Mouse (Mus musculus) liver, embryonic 14.5 days (tissue): ENCODE results near the gene Vinac1. TPM values are rescaled to one million over a fixed set of nuclear protein-coding genes. Genes with fewer than 3 reads are reported as not detected.

Experiments used
- ATAC-seq: fragments of 200-750 bp; cut with Nextera tagmentation; 2 replicates; pipeline ENCODE4 v1.8.0; 2017; ENCODE audit warnings: moderate number of reproducible peaks, mild to moderate bottlenecking, moderate library complexity; ENCODE audit not compliant: insufficient read depth
- DNase-seq, 3 experiments: peaks; one replicate each; pipeline ENCODE4 v3.0.0-alpha.2; 2012 to 2013; ENCODE audit warnings: low read depth in 3 of 3, low spot score in 3 of 3
- H3K27ac ChIP-seq: fragments of 300-500 bp; sonication (generic); 2 replicates; pipeline ENCODE4 v1.5.1; 2014; ENCODE audit warnings: moderate library complexity, mild to moderate bottlenecking, control low read depth, inconsistent platforms
- H3K27me3 ChIP-seq: fragments of 300-500 bp; sonication (generic); 2 replicates; pipeline ENCODE4 v1.6.1; 2014; ENCODE audit warnings: mild to moderate bottlenecking, low read length, moderate library complexity; ENCODE audit not compliant: control insufficient read depth, insufficient read depth
- H3K36me3 ChIP-seq: fragments of 300-500 bp; sonication (generic); replicated peaks from 2 replicates; pipeline ENCODE4 v1.6.1; 2014; ENCODE audit warnings: low read depth; ENCODE audit not compliant: control insufficient read depth, insufficient read depth
- H3K4me1 ChIP-seq, 2 experiments: fragments of 200-500 bp in 1 of 2; fragments of 300-500 bp in 1 of 2; sonication (generic) in 1 of 2; replicated peaks; 2 replicates each; pipeline ENCODE4 v1.6.1; 2012 to 2014; ENCODE audit warnings: antibody characterized with exemption in 1 of 2, inconsistent platforms in 1 of 2, low read length in 1 of 2; ENCODE audit not compliant: control insufficient read depth in 2 of 2, insufficient read depth in 2 of 2
- H3K4me2 ChIP-seq: fragments of 300-500 bp; sonication (generic); 2 replicates; pipeline ENCODE4 v1.6.1; 2014; ENCODE audit warnings: low read depth, mild to moderate bottlenecking, control low read depth, moderate library complexity
- H3K4me3 ChIP-seq, 2 experiments: fragments of 200-500 bp in 1 of 2; fragments of 300-500 bp in 1 of 2; sonication (generic) in 1 of 2; 2 replicates each; pipeline ENCODE4 v1.5.1; 2012 to 2014; ENCODE audit warnings: low read depth in 2 of 2, low read length in 2 of 2, mild to moderate bottlenecking in 2 of 2, control low read depth in 1 of 2, inconsistent platforms in 1 of 2, moderate library complexity in 1 of 2; ENCODE audit not compliant: insufficient read depth in 1 of 2
- H3K9ac ChIP-seq: fragments of 300-500 bp; sonication (generic); replicated peaks from 2 replicates; pipeline ENCODE4 v1.6.1; 2014; ENCODE audit warnings: mild to moderate bottlenecking, control low read depth, moderate library complexity
- H3K9me3 ChIP-seq: fragments of 300-500 bp; sonication (generic); 2 replicates; pipeline ENCODE4 v1.6.1; 2016; ENCODE audit warnings: low read length, mixed read lengths; ENCODE audit not compliant: control insufficient read depth
- CTCF ChIP-seq: IDR thresholded peaks from 2 replicates; pipeline ENCODE4 v1.5.1; 2016; ENCODE audit warnings: antibody characterized with exemption, low read depth, control low read depth
- EP300 ChIP-seq: IDR thresholded peaks from 2 replicates; pipeline ENCODE4 v1.6.1; 2016; ENCODE audit warnings: antibody characterized with exemption, low read depth
- WGBS: fragments of 180-500 bp; shearing (Covaris S2); extraction: QIAGEN DNeasy Blood & Tissue Kit; methylation state at CpG from one replicate; pipeline ENCODE4 v1.1.7; 2014; ENCODE audit not compliant: insufficient replicate concordance; 5-methylcytosine and 5-hydroxymethylcytosine counted together
- polyA plus RNA-seq, 2 experiments: library from polyadenylated mRNA; depleted of rRNA in 1 of 2; stranded (reverse) in 1 of 2; unstranded in 1 of 2; fragments of >200 nt; fragmentation: Nextera tagmentation in 1 of 2; extraction: Ambion mirVana in 1 of 2; gene quantifications; 2 replicates each; pipeline versions ENCODE4 v1.2.1 to v1.2.3; 2012 to 2014

Vinac1 gene
- polyA plus RNA-seq, 2 experiments = 0.01 to 0.04 TPM

GRCm38 (mm10) chr2:129057256-129057655, 9.3 kb upstream of the Vinac1 start:
- no peak for TF ChIP-seq CTCF
- TF ChIP-seq EP300 = no peak
- no peaks in the 10 kb centered on the region for H3K9me3 ChIP-seq
- no peak overlapping the region for H3K4me3 ChIP-seq
- H3K9ac ChIP-seq = no peak overlapping the region
- no peak overlapping the region; the same call in 1 of the 2 replicates for H3K4me2 ChIP-seq
- H3K36me3 ChIP-seq = no peaks in the 10 kb centered on the region
- no peak overlapping the region for H3K27ac ChIP-seq
- ATAC-seq = no peak
- no peaks in the 10 kb centered on the region; the same call in 1 of the 2 replicates for H3K27me3 ChIP-seq
- no peak for DNase-seq
- 78% methylated on average over 8 of the region's 8 CpGs for WGBS
- H3K4me1 ChIP-seq = peaks cover 14 to 19% of the 10 kb centered on the region in 2 experiments

- Histone ChIP-seq H3K4me3 (no peak overlapping the region), H3K4me1 (peaks cover 14 to 19% of the 10 kb centered on the region in 2 experiments), H3K27ac (no peak overlapping the region), H3K27me3 (no peaks in the 10 kb centered on the region; the same call in 1 of the 2 replicates), H3K4me2 (no peak overlapping the region), H3K9me3 (no peaks in the 10 kb centered on the region), H3K9ac (no peak overlapping the region), H3K36me3 (no peaks in the 10 kb centered on the region)
- peak in 1 of 3 experiments; percentile 16 for DNase-seq
- 44% methylated on average over 9 of the region's 9 CpGs for WGBS
- TF ChIP-seq EP300 (no peak), CTCF (peak; percentile 78)
- ATAC-seq = no peak
Measured at GRCm38 (mm10) chr2:129056597-129056996, 8.6 kb upstream of the Vinac1 start.

- Histone ChIP-seq H3K9me3 (no peaks in the 10 kb centered on the region), H3K4me1 (peaks cover 14 to 19% of the 10 kb centered on the region in 2 experiments), H3K27me3 (no peaks in the 10 kb centered on the region; the same call in 1 of the 2 replicates), H3K36me3 (no peaks in the 10 kb centered on the region), H3K9ac (no peak overlapping the region), H3K27ac (no peak overlapping the region), H3K4me2 (no peak overlapping the region), H3K4me3 (no peak overlapping the region)
- DNase-seq (no peak), ATAC-seq (no peak)
- TF ChIP-seq CTCF = no peak
- no peak for TF ChIP-seq EP300
- 68% methylated on average over 6 of the region's 6 CpGs for WGBS
Measured at GRCm38 (mm10) chr2:129055741-129056140, 7.8 kb upstream of the Vinac1 start.

GRCm38 (mm10) chr2:129052451-129052983, 4.5 kb upstream of the Vinac1 start:
- no peak overlapping the region for H3K4me3 ChIP-seq
- WGBS = 55% methylated on average over 4 of the region's 4 CpGs
- no peaks in the 10 kb centered on the region for H3K9me3 ChIP-seq
- no peaks in the 10 kb centered on the region; the same call in 1 of the 2 replicates for H3K27me3 ChIP-seq
- ATAC-seq (no peak), DNase-seq (no peak)
- peaks cover 2 to 8% of the 10 kb centered on the region in 2 experiments for H3K4me1 ChIP-seq
- H3K27ac ChIP-seq = no peak overlapping the region
- TF ChIP-seq CTCF (no peak), EP300 (no peak)
- H3K9ac ChIP-seq = no peak overlapping the region
- no peak overlapping the region for H3K4me2 ChIP-seq
- H3K36me3 ChIP-seq = no peaks in the 10 kb centered on the region

GRCm38 (mm10) chr2:129046846-129047196, 1.2 kb downstream of the Vinac1 start:
- ATAC-seq = no peak
- Histone ChIP-seq H3K27ac (no peak overlapping the region), H3K4me3 (no peak overlapping the region), H3K36me3 (no peaks in the 10 kb centered on the region), H3K4me1 (no peaks in the 10 kb centered on the region), H3K27me3 (no peaks in the 10 kb centered on the region), H3K9ac (no peak overlapping the region), H3K9me3 (no peaks in the 10 kb centered on the region), H3K4me2 (no peak overlapping the region)
- no peak for DNase-seq
- 67% methylated on average over 4 of the region's 4 CpGs for WGBS
- TF ChIP-seq EP300 = no peak
- no peak for TF ChIP-seq CTCF
